Mouse (Mus musculus) neural tube, embryonic 15.5 days (tissue): Measurements from ENCODE around the gene Ankmy1. TPM values are rescaled to one million over a fixed set of nuclear protein-coding genes. Genes with fewer than 3 reads are reported as not detected.
A peak's percentile ranks its signal among the peaks of the same experiment; 100 is the strongest.

ENCODE experiments used
- ATAC-seq: fragments of 200-750 bp; cut with Nextera tagmentation; 2 replicates; pipeline ENCODE4 v1.8.0; 2017; ENCODE audit warnings: mild to moderate bottlenecking, moderate TSS enrichment, moderate library complexity; ENCODE audit not compliant: low FRiP score
- H3K27ac ChIP-seq: fragments of 300-500 bp; sonication (generic); replicated peaks from 2 replicates; pipeline ENCODE4 v1.5.1; 2015; ENCODE audit warnings: mild to moderate bottlenecking, inconsistent platforms
- H3K27me3 ChIP-seq: fragments of 300-500 bp; sonication (generic); replicated peaks from 2 replicates; pipeline ENCODE4 v1.6.1; 2015; ENCODE audit warnings: inconsistent platforms
- H3K36me3 ChIP-seq: fragments of 300-500 bp; sonication (generic); 2 replicates; pipeline ENCODE4 v1.6.1; 2015; ENCODE audit warnings: inconsistent platforms
- H3K4me1 ChIP-seq: fragments of 300-500 bp; sonication (generic); 2 replicates; pipeline ENCODE4 v1.6.1; 2015; ENCODE audit warnings: inconsistent platforms
- H3K4me2 ChIP-seq: fragments of 300-500 bp; sonication (generic); 2 replicates; pipeline ENCODE4 v1.6.1; 2015; ENCODE audit warnings: inconsistent platforms, mild to moderate bottlenecking, moderate library complexity
- H3K4me3 ChIP-seq: fragments of 300-500 bp; sonication (generic); replicated peaks from 2 replicates; pipeline ENCODE4 v1.5.1; 2015; ENCODE audit warnings: mild to moderate bottlenecking, inconsistent platforms
- H3K9ac ChIP-seq: fragments of 300-500 bp; sonication (generic); replicated peaks from 2 replicates; pipeline ENCODE4 v1.6.1; 2015; ENCODE audit warnings: mild to moderate bottlenecking, inconsistent platforms
- H3K9me3 ChIP-seq: fragments of 300-500 bp; sonication (generic); replicated peaks from 2 replicates; pipeline ENCODE4 v1.6.1; 2016; ENCODE audit warnings: inconsistent platforms
- WGBS: fragments of 180-500 bp; shearing (Covaris S2); methylation state at CpG from one replicate; pipeline ENCODE4 v1.1.7; 2015; ENCODE audit warnings: mixed read lengths; 5-methylcytosine and 5-hydroxymethylcytosine counted together
- polyA plus RNA-seq: library from polyadenylated mRNA; unstranded; fragments of >200 nt; fragmentation: Nextera tagmentation; extraction: Ambion mirVana; gene quantifications from 2 replicates; pipeline ENCODE4 v1.2.1, GENCODE M21; 2015

The Ankmy1 gene
- polyA plus RNA-seq, 1 experiment from 2014 or later = 0.69 TPM

GRCm38 (mm10) chr1:92837931-92838833 lies 64.5 kb downstream of the Ankmy1 start:
- no peak for ATAC-seq
- Histone ChIP-seq H3K27me3 (no peaks in the 10 kb centered on the region), H3K9me3 (no peaks in the 10 kb centered on the region), H3K4me3 (no peak overlapping the region), H3K27ac (no peak overlapping the region), H3K4me1 (peaks cover 39% of the 10 kb centered on the region), H3K4me2 (no peak overlapping the region), H3K36me3 (no peaks in the 10 kb centered on the region; the same call in 1 of the 2 replicates), H3K9ac (no peak overlapping the region)
- 65% methylated on average over 14 of the region's 14 CpGs for WGBS

- 54% methylated on average over 7 of the region's 7 CpGs for WGBS
- no peak for ATAC-seq
- 0 out of 2 replicates have a peak, but pooled peaks cover 8% of the 10 kb centered on the region for H3K27me3 ChIP-seq
- no peaks in the 10 kb centered on the region for H3K9me3 ChIP-seq
- peaks cover 57% of the 10 kb centered on the region for H3K4me1 ChIP-seq
- 0 out of 2 replicates have a peak overlapping the region, but pooled peaks have one; percentile 97 for H3K9ac ChIP-seq
- peak overlapping the region; percentile 33; the same call in 1 of the 2 replicates for H3K27ac ChIP-seq
- H3K36me3 ChIP-seq = no peaks in the 10 kb centered on the region; the same call in 1 of the 2 replicates
- peak overlapping the region; percentile 94 for H3K4me2 ChIP-seq
- H3K4me3 ChIP-seq = no peak overlapping the region; the same call in 1 of the 2 replicates
Measured at GRCm38 (mm10) chr1:92833987-92834706, 68.6 kb downstream of the Ankmy1 start.

- Histone ChIP-seq H3K9me3 (no peaks in the 10 kb centered on the region), H3K4me1 (peaks cover 47% of the 10 kb centered on the region), H3K4me3 (peak overlapping the region; percentile 89), H3K27ac (peak overlapping the region; percentile 89), H3K36me3 (no peaks in the 10 kb centered on the region; the same call in 1 of the 2 replicates), H3K9ac (peak overlapping the region; percentile 97), H3K4me2 (peak overlapping the region; percentile 94), H3K27me3 (peaks cover 15% of the 10 kb centered on the region; the same call in 1 of the 2 replicates)
- under 1% methylated on average over 61 of the region's 62 CpGs for WGBS
- ATAC-seq = peak; percentile 7
Measured at GRCm38 (mm10) chr1:92832011-92833010, 70.4 kb downstream of the Ankmy1 start.

GRCm38 (mm10) chr1:92831188-92832001 lies 71.3 kb downstream of the Ankmy1 start, which contains the start of gene Gpc1:
Gpc1 (plus strand) TSS chr1:92831645.
- Histone ChIP-seq H3K9me3 (no peaks in the 10 kb centered on the region), H3K27me3 (peaks cover 15% of the 10 kb centered on the region; the same call in 1 of the 2 replicates), H3K4me1 (peaks cover 43% of the 10 kb centered on the region), H3K4me3 (peak within 1 kb of the TSS; percentile 89), H3K9ac (peak within 1 kb of the TSS; percentile 97), H3K27ac (peak within 1 kb of the TSS; percentile 89), H3K36me3 (no peaks in the 10 kb centered on the region), H3K4me2 (peak within 1 kb of the TSS; percentile 94)
- peak; percentile 85 for ATAC-seq
- 0% methylated on average over 61 of the region's 99 CpGs for WGBS

GRCm38 (mm10) chr1:92830626-92831187 lies 72.0 kb downstream of the Ankmy1 start:
- H3K36me3 ChIP-seq = no peaks in the 10 kb centered on the region
- peaks cover 15% of the 10 kb centered on the region; the same call in 1 of the 2 replicates for H3K27me3 ChIP-seq
- no peak for ATAC-seq
- WGBS = 7% methylated on average over 13 of the region's 13 CpGs
- no peaks in the 10 kb centered on the region for H3K9me3 ChIP-seq
- peak overlapping the region; percentile 89 for H3K27ac ChIP-seq
- H3K4me2 ChIP-seq = peak overlapping the region; percentile 94
- peaks cover 43% of the 10 kb centered on the region for H3K4me1 ChIP-seq
- H3K9ac ChIP-seq = peak overlapping the region; percentile 97
- peak overlapping the region; percentile 89 for H3K4me3 ChIP-seq

GRCm38 (mm10) chr1:92815756-92816294 lies 86.9 kb downstream of the Ankmy1 start:
- Histone ChIP-seq H3K4me3 (no peak overlapping the region), H3K27ac (no peak overlapping the region), H3K9ac (no peak overlapping the region), H3K4me2 (no peak overlapping the region), H3K9me3 (no peaks in the 10 kb centered on the region), H3K36me3 (no peaks in the 10 kb centered on the region), H3K27me3 (no peaks in the 10 kb centered on the region), H3K4me1 (no peaks in the 10 kb centered on the region)
- 88% methylated on average over 5 of the region's 5 CpGs for WGBS
- no peak for ATAC-seq

GRCm38 (mm10) chr1:92815100-92815499 lies 87.6 kb downstream of the Ankmy1 start:
- Histone ChIP-seq H3K27ac (no peak overlapping the region), H3K9ac (no peak overlapping the region), H3K4me2 (no peak overlapping the region), H3K4me3 (no peak overlapping the region), H3K27me3 (no peaks in the 10 kb centered on the region), H3K36me3 (no peaks in the 10 kb centered on the region), H3K4me1 (no peaks in the 10 kb centered on the region), H3K9me3 (no peaks in the 10 kb centered on the region)
- WGBS = 67% methylated on average over 9 of the region's 9 CpGs
- no peak for ATAC-seq

GRCm38 (mm10) chr1:92814319-92814718 lies 88.4 kb downstream of the Ankmy1 start:
- ATAC-seq = no peak
- 77% methylated on average over 5 of the region's 5 CpGs for WGBS
- H3K4me3 ChIP-seq = no peak overlapping the region
- no peak overlapping the region for H3K9ac ChIP-seq
- no peak overlapping the region for H3K27ac ChIP-seq
- no peaks in the 10 kb centered on the region for H3K27me3 ChIP-seq
- no peaks in the 10 kb centered on the region for H3K36me3 ChIP-seq
- H3K4me1 ChIP-seq = no peaks in the 10 kb centered on the region
- H3K9me3 ChIP-seq = peaks cover 5% of the 10 kb centered on the region
- no peak overlapping the region for H3K4me2 ChIP-seq
